Mouse (Mus musculus) heart, postnatal 10 days (tissue): ENCODE measurements around the gene Cd53. TPM values are rescaled to one million over a fixed set of nuclear protein-coding genes. Genes with fewer than 3 reads are reported as not detected.

Experiments used
- DNase-seq, 2 experiments: peaks; one replicate each; pipeline ENCODE4 v3.0.0; 2021
- intact Hi-C: fragments of 180-260 bp; cut with DNase I; formaldehyde crosslinking; loops from one replicate; pipeline ENCODE4 v1.15.1; 2025
- total RNA-seq, 2 experiments: library from RNA; stranded (reverse); gene quantifications; 2 replicates each; pipeline ENCODE4 v1.2.3; 2021

Gene Cd53
- total RNA-seq, result 1 to 10 TPM; 2.9 to 4.6 TPM

GRCm38 (mm10) chr3:106789930-106790329 lies at the start of gene Cd53:
Gene Cd53, minus strand, starts transcription at chr3:106790149.
- peak; percentile 7 to 17 for DNase-seq
- intact Hi-C loops, result no loop called here

GRCm38 (mm10) chr3:106832107-106832506 lies 42.2 kb upstream of the Cd53 start:
- intact Hi-C loops, result no loop called here
- DNase-seq, result no peak

- intact Hi-C loops, result no loop called here
Measured at GRCm38 (mm10) chr3:106826187-106826586, 36.2 kb upstream of the Cd53 start, which contains the start of gene Olfr266. Gene Olfr266, minus strand, starts transcription at chr3:106826287.

GRCm38 (mm10) chr3:106817676-106818075 lies 27.7 kb upstream of the Cd53 start:
- intact Hi-C loops, result no loop called here
- no peak for DNase-seq

More at GRCm38 (mm10) chr3:106826187-106826586, 36.2 kb upstream of the Cd53 start, which contains the start of gene Olfr266:
- DNase-seq, result no peak

- DNase-seq, result no peak
Measured at GRCm38 (mm10) chr3:106808972-106809695, 19.2 kb upstream of the Cd53 start.

GRCm38 (mm10) chr3:106798079-106798478 lies 8.1 kb upstream of the Cd53 start:
- no peak for DNase-seq
- intact Hi-C loops, result no loop called here

More at GRCm38 (mm10) chr3:106808972-106809695, 19.2 kb upstream of the Cd53 start:
- intact Hi-C loops, result no loop called here

- intact Hi-C loops, result no loop called here
- peak in 1 of 2 experiments; percentile 3 for DNase-seq
Measured at GRCm38 (mm10) chr3:106788440-106788887, 1.5 kb downstream of the Cd53 start.

GRCm38 (mm10) chr3:106787972-106788371 lies 2.0 kb downstream of the Cd53 start:
- no peak for DNase-seq
- intact Hi-C loops, result no loop called here

GRCm38 (mm10) chr3:106785130-106785529 lies 4.8 kb downstream of the Cd53 start:
- intact Hi-C loops, result no loop called here
- DNase-seq, result no peak

- intact Hi-C loops, result no loop called here
- no peak for DNase-seq
Measured at GRCm38 (mm10) chr3:106771834-106772233, 18.1 kb downstream of the Cd53 start.

GRCm38 (mm10) chr3:106755898-106756297 lies 34.1 kb downstream of the Cd53 start:
- intact Hi-C loops, result no loop called here

GRCm38 (mm10) chr3:106722028-106722945 lies 67.7 kb downstream of the Cd53 start:
- intact Hi-C loops, result loop anchor here (5.0 to 10.0 kb wide), 2 partner anchors 175 to 237 kb away; partner anchors contain the start of genes Cept1, Dennd2d and Dram2
- DNase-seq, result peak; percentile 90 to 91

More at GRCm38 (mm10) chr3:106755898-106756297, 34.1 kb downstream of the Cd53 start:
- DNase-seq, result no peak

- peak; percentile 98 to 99 for DNase-seq
- intact Hi-C loops, result loop anchor here (5.0 to 10.0 kb wide), 2 partner anchors 174 to 237 kb away; partner anchors contain the start of genes Cept1, Dennd2d and Dram2
Measured at GRCm38 (mm10) chr3:106721397-106722027, 68.4 kb downstream of the Cd53 start.

Other genes with a start within 250 kb of the Cd53 start
- gene Dram2, start 242.4 kb downstream of the Cd53 start, total RNA-seq, result 100 to 1,000 TPM in 1 of 2 experiments, 10 to 100 TPM in 1; 91.4 to 101 TPM
- gene Cept1, start 242.3 kb downstream of the Cd53 start, total RNA-seq, result 10 to 100 TPM; 20.4 to 21.9 TPM
- gene Lrif1, start 105.2 kb downstream of the Cd53 start, total RNA-seq, result 10 to 100 TPM; 12.3 to 13.6 TPM
- not detected for gene Olfr266, start 36.1 kb upstream of the Cd53 start, total RNA-seq
- gene Kcna3, start 246.0 kb upstream of the Cd53 start, total RNA-seq, result under 1 TPM; 0.36 to 0.45 TPM